ENCODE assay signal across 15 mouse cellular contexts in genomic region chr5:91501361-91501760, GRCm38 (mm10).
"Had no signal": no experiment of that assay in that cellular context is flagged by ENCODE, and none has a peak within 500 bp of the region (broad histone marks: within the 10 kb centered on the region; RNA-seq: fewer than 3 reads in every experiment).

No protein-coding gene starts in this region.

- DNase-seq: cerebellum, adult 9-11 months; cerebellum, postnatal 10 days; cerebellum, postnatal 14 days; cerebellum, postnatal 25 days; cerebellum, postnatal 36 days; embryo, embryonic 11 days; forebrain, postnatal 0 days; gastrocnemius, adult 2 months; gastrocnemius, postnatal 10 days; gastrocnemius, postnatal 14 days; gastrocnemius, postnatal 25 days; gastrocnemius, postnatal 36 days; heart, adult 11 months; heart, adult 18-20 months; heart, adult 2 months had no signal
